Mouse (Mus musculus) hindbrain, embryonic 15.5 days (tissue): ENCODE measurements around the gene Rhoa. TPM values are rescaled to one million over a fixed set of nuclear protein-coding genes. Genes with fewer than 3 reads are reported as not detected.
"Not testable (repeated sequence)": the region's sequence is repeated elsewhere in the genome, so short reads cannot be mapped to it uniquely, and the experiment has no call there.

ENCODE experiments used
- ATAC-seq: fragments of 200-750 bp; cut with Nextera tagmentation; 2 replicates; pipeline ENCODE4 v1.8.0; 2017; ENCODE audit warnings: low read depth, moderate number of reproducible peaks, moderate TSS enrichment; ENCODE audit not compliant: low FRiP score
- H3K27ac ChIP-seq: fragments of 300-500 bp; sonication (generic); replicated peaks from 2 replicates; pipeline ENCODE4 v1.5.1; 2015; ENCODE audit warnings: mild to moderate bottlenecking, inconsistent platforms
- H3K27me3 ChIP-seq: fragments of 300-500 bp; sonication (generic); 2 replicates; pipeline ENCODE4 v1.6.1; 2015; ENCODE audit warnings: control low read depth, inconsistent platforms
- H3K36me3 ChIP-seq: fragments of 300-500 bp; sonication (generic); 2 replicates; pipeline ENCODE4 v1.6.1; 2015; ENCODE audit warnings: control low read depth, inconsistent platforms
- H3K4me1 ChIP-seq: fragments of 300-500 bp; sonication (generic); replicated peaks from 2 replicates; pipeline ENCODE4 v1.6.1; 2015; ENCODE audit warnings: control low read depth, inconsistent platforms
- H3K4me2 ChIP-seq: fragments of 300-500 bp; sonication (generic); 2 replicates; pipeline ENCODE4 v1.6.1; 2015; ENCODE audit warnings: moderate library complexity, mild to moderate bottlenecking, inconsistent platforms
- H3K4me3 ChIP-seq: fragments of 300-500 bp; sonication (generic); 2 replicates; pipeline ENCODE4 v1.5.1; 2015; ENCODE audit warnings: mild to moderate bottlenecking, inconsistent platforms
- H3K9ac ChIP-seq: fragments of 300-500 bp; sonication (generic); 2 replicates; pipeline ENCODE4 v1.6.1; 2015; ENCODE audit warnings: inconsistent platforms
- H3K9me3 ChIP-seq: fragments of 300-500 bp; sonication (generic); 2 replicates; pipeline ENCODE4 v1.6.1; 2016; ENCODE audit warnings: control low read depth, inconsistent platforms
- WGBS: fragments of 180-500 bp; shearing (Covaris S2); methylation state at CpG from one replicate; pipeline ENCODE4 v1.1.7; 2015; 5-methylcytosine and 5-hydroxymethylcytosine counted together
- polyA plus RNA-seq: library from polyadenylated mRNA; unstranded; fragments of >200 nt; fragmentation: Nextera tagmentation; extraction: Ambion mirVana; gene quantifications from 2 replicates; pipeline ENCODE4 v1.2.1, GENCODE M21; 2015

Gene Rhoa
- polyA plus RNA-seq = 275 and 287 TPM in 2 replicates

- WGBS = under 1% methylated on average over 81 of the region's 81 CpGs
- Histone ChIP-seq H3K27ac (peak within 1 kb of the TSS; percentile 98), H3K9me3 (no peaks in the 10 kb centered on the region), H3K4me2 (peak within 1 kb of the TSS; percentile 84), H3K4me1 (peaks cover 43% of the 10 kb centered on the region), H3K4me3 (peak within 1 kb of the TSS; percentile 90), H3K9ac (peak within 1 kb of the TSS; percentile 91), H3K36me3 (peaks cover 27% of the 10 kb centered on the region), H3K27me3 (no peaks in the 10 kb centered on the region)
- ATAC-seq = peak; percentile 98
Observed at GRCm38 (mm10) chr9:108305629-108306520, at the start of gene Rhoa, which contains the start of gene Tcta. Gene Rhoa, plus strand, starts transcription at chr9:108306129. Gene Tcta, minus strand, starts transcription at chr9:108306160.

- ATAC-seq = no peak
- Histone ChIP-seq H3K27ac (no peak overlapping the region), H3K36me3 (no peaks in the 10 kb centered on the region), H3K27me3 (no peaks in the 10 kb centered on the region), H3K9ac (no peak overlapping the region), H3K9me3 (no peaks in the 10 kb centered on the region), H3K4me3 (no peak overlapping the region), H3K4me2 (no peak overlapping the region), H3K4me1 (peaks cover 27% of the 10 kb centered on the region)
- 84% methylated on average over 4 of the region's 4 CpGs for whole genome bisulfite sequencing
Observed at GRCm38 (mm10) chr9:108260526-108260925, 45.4 kb upstream of the Rhoa start.

DNA sequence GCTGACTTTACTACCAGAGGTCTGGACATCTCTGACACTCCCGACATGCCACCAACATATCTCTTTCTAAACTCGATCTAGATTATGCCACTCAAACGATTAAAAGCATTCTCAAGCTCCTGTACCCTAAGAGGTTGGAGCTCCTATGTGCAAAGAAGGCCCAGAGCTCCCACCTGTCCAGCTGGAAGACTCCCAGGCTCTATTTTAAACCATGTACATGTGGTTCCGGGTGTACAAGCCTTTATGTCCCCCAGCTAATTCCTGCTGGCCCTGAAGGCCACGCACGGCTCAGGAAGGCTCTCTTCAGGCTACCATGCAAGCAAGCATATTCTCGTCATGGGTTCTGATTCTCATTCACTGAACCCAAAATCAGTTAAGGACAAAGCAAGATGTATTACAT, 44.1 kb upstream of the Rhoa start:
- Histone ChIP-seq H3K4me1 (peaks cover 27% of the 10 kb centered on the region), H3K4me3 (peak overlapping the region; percentile 80), H3K27ac (no peak overlapping the region), H3K9ac (no peak overlapping the region), H3K4me2 (peak overlapping the region; percentile 70), H3K9me3 (no peaks in the 10 kb centered on the region), H3K27me3 (no peaks in the 10 kb centered on the region), H3K36me3 (no peaks in the 10 kb centered on the region)
- WGBS = 79% methylated on average over 7 of the region's 7 CpGs
- ATAC-seq = no peak

DNA sequence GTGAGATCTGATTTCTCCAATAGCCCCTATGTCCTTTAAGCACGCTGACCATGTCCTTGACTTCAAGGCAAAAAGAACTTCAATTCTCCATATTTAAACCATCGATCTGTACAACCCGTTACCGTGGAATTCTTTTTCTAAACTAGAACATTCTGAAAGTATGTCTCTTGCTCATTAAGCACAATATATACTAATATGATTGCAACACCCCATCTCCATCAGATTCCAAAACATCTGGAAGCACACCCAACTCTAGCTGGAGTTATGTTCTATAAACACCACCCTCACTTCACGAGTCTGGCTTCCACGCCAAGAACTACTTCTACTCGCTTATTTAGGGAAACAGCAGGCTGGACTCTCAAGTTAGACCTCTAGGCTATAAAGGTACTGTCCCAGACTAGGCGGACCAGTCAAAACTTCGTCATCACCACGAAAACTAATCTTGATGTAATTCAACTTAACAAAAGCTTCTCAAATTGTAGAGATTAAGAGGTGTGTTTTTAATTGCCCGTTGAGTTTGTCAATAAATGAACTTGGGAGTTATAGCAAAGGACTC, 43.4 kb upstream of the Rhoa start:
- peak overlapping the region; percentile 93 for H3K27ac ChIP-seq

DNA sequence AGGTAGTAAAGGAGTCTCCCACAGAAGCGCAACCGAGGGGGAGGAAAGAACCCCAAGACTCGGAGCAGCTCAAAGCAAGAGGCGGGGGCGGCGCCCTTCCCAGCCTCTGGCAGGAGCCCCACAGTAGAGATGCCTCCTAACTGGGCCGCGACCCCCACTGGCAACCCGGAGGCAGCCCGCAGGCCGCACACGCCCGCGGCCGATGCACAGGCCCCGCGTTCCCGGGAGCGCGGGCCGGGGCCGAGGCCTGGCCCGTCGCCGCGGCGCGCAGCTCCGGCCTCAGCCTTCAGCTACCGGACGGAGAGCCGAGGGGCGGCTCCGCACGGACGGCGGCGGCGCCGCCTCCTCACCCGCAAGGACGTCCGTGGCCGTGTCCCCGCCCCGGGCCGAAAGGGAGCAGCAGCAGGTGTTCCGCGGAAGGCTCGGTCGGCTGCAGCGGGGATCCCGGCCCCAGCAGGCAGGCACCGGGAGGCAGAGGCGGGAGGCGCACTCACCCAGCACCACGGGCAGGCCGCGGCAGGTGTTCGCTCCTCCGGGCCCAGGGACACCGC, 42.7 kb upstream of the Rhoa start:
- ATAC-seq = peak; percentile 59
- peak overlapping the region; percentile 93 for H3K27ac ChIP-seq
- no peaks in the 10 kb centered on the region for H3K27me3 ChIP-seq
- H3K9me3 ChIP-seq = no peaks in the 10 kb centered on the region
- under 1% methylated on average over 52 of the region's 62 CpGs for WGBS
- H3K4me1 ChIP-seq = peaks cover 27% of the 10 kb centered on the region
- peak overlapping the region; percentile 80 for H3K4me3 ChIP-seq
- H3K36me3 ChIP-seq = no peaks in the 10 kb centered on the region
- peak overlapping the region; percentile 84 for H3K9ac ChIP-seq
- peak overlapping the region; percentile 70 for H3K4me2 ChIP-seq

More for the DNA sequence above, 43.4 kb upstream of the Rhoa start:
- H3K9me3 ChIP-seq = no peaks in the 10 kb centered on the region
- H3K4me3 ChIP-seq = peak overlapping the region; percentile 80
- H3K36me3 ChIP-seq = no peaks in the 10 kb centered on the region
- peaks cover 27% of the 10 kb centered on the region for H3K4me1 ChIP-seq
- ATAC-seq = no peak
- peak overlapping the region; percentile 84 for H3K9ac ChIP-seq
- H3K27me3 ChIP-seq = no peaks in the 10 kb centered on the region
- 43% methylated on average over 11 of the region's 11 CpGs for WGBS
- H3K4me2 ChIP-seq = peak overlapping the region; percentile 70

DNA sequence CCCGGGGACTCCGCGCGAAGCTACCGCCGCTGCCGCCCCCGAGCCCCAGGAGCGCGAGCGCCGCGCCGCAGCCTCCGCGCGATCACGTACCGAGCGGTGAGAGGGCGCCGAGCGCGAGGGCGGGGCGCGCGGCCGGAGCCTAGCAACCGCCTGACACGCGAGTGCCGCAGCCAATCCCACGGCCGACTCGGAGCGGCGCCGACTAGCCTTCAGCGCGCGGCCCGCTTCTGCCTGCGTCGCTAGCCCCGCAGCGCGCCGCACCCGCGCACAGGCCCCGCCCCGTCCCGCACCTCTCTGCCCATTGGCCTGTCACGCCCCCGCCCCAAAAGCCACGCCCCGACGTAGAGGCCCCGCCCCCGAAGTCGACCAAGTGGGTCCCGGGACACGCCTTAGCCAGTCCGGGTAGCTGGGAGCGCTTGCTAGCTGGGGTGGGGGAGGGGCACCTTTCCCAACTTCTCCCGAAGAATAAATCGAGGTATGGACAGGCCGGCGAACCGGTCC, 42.2 kb upstream of the Rhoa start, which contains the start of gene Dag1:
Dag1 (minus strand) TSS at position 269 of the 501 bp plus-strand sequence.
- Histone ChIP-seq H3K4me3 (peak within 1 kb of the TSS; percentile 80), H3K9me3 (no peaks in the 10 kb centered on the region), H3K4me2 (peak within 1 kb of the TSS; percentile 70), H3K4me1 (peaks cover 27% of the 10 kb centered on the region), H3K36me3 (no peaks in the 10 kb centered on the region), H3K27ac (peak within 1 kb of the TSS; percentile 93), H3K9ac (peak within 1 kb of the TSS; percentile 84), H3K27me3 (no peaks in the 10 kb centered on the region)
- peak; percentile 99 for ATAC-seq
- WGBS = 0% methylated on average over 20 of the region's 71 CpGs

DNA sequence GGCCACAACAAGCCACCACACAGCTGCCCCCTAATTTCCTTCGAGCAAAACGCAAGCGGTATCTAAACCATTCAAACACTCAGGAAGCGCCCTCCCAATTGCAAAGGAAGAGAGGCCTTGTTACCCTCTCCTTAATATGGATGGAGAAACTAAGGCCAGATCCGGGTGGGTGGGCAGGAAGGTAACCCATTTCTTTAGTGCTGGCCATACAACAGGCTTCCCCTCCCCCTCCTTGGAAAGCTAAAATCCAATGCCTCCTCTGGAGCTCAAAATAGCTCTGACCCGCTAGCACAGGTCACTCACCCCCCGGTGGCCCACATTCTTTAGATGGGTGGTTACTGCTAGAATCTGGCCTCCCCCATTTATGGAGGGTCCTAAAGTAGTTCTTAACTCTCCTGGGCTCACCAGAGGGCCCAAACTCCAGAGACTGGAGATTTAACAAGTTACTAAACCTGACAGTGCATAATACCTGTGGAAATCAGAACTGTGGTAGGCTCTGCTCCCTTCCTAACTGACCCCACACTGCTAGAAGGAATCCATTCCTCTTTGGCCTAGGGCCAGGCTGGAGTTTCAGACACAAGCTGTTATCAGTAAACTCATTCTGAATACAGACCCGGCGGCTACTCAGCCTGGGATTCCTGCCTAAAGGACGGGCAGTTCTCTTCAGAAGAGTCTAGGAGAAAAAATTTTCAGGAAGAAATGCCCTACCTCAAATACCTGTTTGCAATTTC, 41.6 kb upstream of the Rhoa start:
- Histone ChIP-seq H3K9me3 (no peaks in the 10 kb centered on the region), H3K27me3 (no peaks in the 10 kb centered on the region), H3K27ac (peak overlapping the region; percentile 93), H3K4me1 (peaks cover 27% of the 10 kb centered on the region), H3K36me3 (no peaks in the 10 kb centered on the region), H3K4me3 (peak overlapping the region; percentile 80), H3K9ac (peak overlapping the region; percentile 41), H3K4me2 (peak overlapping the region; percentile 70)
- WGBS = 16% methylated on average over 10 of the region's 10 CpGs
- 0 out of 2 replicates have a peak, but pooled peaks have one; percentile 0 for ATAC-seq

DNA sequence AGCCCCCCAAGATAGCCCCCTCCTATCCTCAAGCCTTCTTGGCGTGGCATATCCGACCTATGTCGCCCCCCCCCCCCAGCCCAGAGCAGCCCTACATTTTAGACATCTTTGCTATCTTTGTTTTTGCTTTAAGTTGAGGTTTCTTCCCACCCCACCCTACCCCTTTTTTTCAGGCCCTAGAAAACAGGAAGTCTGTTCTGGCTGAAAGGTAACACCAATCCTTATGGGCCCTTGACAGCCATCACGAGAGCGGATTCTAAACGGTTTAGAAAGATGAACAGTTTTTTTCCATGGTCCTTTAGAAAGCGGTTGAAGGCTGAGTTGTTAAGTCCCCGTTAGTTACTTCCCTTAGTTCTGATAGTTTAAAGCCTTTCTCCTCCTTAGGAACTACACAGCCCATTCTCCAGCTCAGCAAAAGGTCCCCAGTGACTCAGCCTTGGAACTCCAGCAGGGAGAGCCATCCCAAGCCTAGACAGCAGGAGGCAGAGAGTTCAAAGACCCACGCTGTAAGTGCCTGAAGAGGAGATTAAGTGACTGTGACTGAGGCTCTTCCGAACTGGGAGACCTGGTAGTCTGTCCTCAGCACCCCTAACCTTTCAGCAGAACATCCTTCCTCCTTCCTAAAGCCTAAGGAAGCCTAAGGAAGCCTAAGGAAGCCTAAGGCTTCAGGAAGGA, 39.5 kb upstream of the Rhoa start:
- Histone ChIP-seq H3K27me3 (no peaks in the 10 kb centered on the region), H3K4me2 (no peak overlapping the region), H3K4me3 (no peak overlapping the region), H3K9ac (no peak overlapping the region), H3K27ac (no peak overlapping the region), H3K36me3 (no peaks in the 10 kb centered on the region), H3K9me3 (no peaks in the 10 kb centered on the region), H3K4me1 (peaks cover 21% of the 10 kb centered on the region)
- ATAC-seq = no peak
- WGBS = 79% methylated on average over 10 of the region's 10 CpGs

DNA sequence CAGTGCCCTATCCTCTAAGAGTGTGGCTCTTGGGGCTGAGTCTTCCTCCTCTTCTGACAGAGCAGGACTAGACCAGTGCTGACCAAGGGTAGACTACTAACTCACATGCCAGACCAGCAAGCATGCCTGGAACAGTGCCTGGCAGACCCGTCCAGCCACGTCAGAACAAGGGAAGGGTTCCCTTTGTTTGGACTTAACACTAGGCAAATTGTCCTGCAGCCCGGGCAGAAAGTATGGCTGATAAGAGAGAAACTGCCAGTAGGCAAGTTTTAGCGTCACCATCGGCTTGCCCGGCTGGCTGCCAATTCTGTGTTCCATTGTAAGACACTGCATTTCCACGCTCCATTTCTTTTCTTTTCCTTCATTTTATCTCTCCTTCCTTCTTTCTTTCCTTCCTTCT, 38.2 kb upstream of the Rhoa start:
- Histone ChIP-seq H3K4me3 (no peak overlapping the region), H3K4me2 (no peak overlapping the region), H3K27me3 (no peaks in the 10 kb centered on the region), H3K36me3 (no peaks in the 10 kb centered on the region), H3K9me3 (no peaks in the 10 kb centered on the region), H3K4me1 (peaks cover 8% of the 10 kb centered on the region), H3K9ac (no peak overlapping the region), H3K27ac (no peak overlapping the region)
- no peak for ATAC-seq
- WGBS = 77% methylated on average over 7 of the region's 7 CpGs

DNA sequence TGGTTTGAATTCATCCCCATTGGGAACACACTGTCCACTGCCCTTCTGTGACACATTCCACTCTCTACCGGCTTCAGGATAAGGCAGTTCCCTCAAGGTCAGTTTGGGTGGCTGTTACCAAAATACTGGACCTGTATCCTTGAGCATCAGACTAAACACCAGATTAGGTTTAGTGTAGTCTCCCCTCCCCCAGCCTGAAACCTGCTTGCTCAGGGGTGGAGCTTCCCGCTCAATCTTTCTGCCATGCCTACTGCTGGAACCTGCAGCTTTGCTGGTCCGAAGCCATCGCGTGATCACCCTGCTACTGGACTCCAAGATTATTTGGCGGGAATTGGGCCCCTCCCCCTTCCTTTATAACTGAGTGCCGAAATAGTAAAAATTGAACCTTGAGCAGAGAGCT, 37.2 kb upstream of the Rhoa start:
- not testable (repeated sequence) for H3K9me3 ChIP-seq, H3K4me2 ChIP-seq, ATAC-seq, H3K9ac ChIP-seq, H3K4me3 ChIP-seq, H3K36me3 ChIP-seq, H3K27me3 ChIP-seq, H3K4me1 ChIP-seq, H3K27ac ChIP-seq
- 88% methylated on average over 6 of the region's 7 CpGs for WGBS

DNA sequence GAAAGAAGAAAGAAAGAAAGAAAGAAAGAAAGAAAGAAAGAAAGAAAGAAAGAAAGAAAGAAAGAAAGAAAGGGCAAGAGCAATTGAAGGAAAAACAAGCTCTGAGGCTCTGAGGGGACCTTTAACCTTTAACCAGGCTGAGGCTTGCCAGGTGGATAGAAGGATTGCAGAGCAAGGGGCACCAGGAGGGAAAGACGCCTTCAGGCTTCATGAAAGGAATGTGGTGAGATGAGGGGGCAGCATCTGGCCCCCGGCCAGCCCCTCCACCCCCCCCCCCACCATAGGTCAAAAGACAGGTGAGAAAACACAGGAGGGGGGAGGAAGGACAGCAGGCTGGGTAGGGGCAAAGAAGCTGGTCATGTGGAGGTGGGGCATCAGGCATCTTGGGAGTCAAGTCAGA, 34.0 kb upstream of the Rhoa start:
- no peak for ATAC-seq
- H3K36me3 ChIP-seq = no peaks in the 10 kb centered on the region
- H3K4me3 ChIP-seq = no peak overlapping the region
- no peaks in the 10 kb centered on the region for H3K9me3 ChIP-seq
- WGBS = 48% methylated on average over 2 of the region's 2 CpGs
- H3K9ac ChIP-seq = no peak overlapping the region
- no peaks in the 10 kb centered on the region for H3K27me3 ChIP-seq
- H3K27ac ChIP-seq = no peak overlapping the region
- H3K4me1 ChIP-seq = no peaks in the 10 kb centered on the region
- no peak overlapping the region for H3K4me2 ChIP-seq
